Mouse (Mus musculus) liver, embryonic 12.5 days (tissue): ENCODE results near the gene Appbp2. TPM values are rescaled to one million over a fixed set of nuclear protein-coding genes. Genes with fewer than 3 reads are reported as not detected.

Source experiments
- ATAC-seq: fragments of 200-750 bp; cut with Nextera tagmentation; 2 replicates; pipeline ENCODE4 v1.8.0; 2017; ENCODE audit warnings: moderate number of reproducible peaks, mild to moderate bottlenecking, moderate library complexity
- H3K27ac ChIP-seq: fragments of 300-500 bp; sonication (generic); 2 replicates; pipeline ENCODE4 v1.5.1; 2016; ENCODE audit warnings: mild to moderate bottlenecking
- H3K27me3 ChIP-seq: fragments of 300-500 bp; sonication (generic); replicated peaks from 2 replicates; pipeline ENCODE4 v1.6.1; 2016; ENCODE audit warnings: mild to moderate bottlenecking, moderate library complexity
- H3K36me3 ChIP-seq: fragments of 300-500 bp; sonication (generic); 2 replicates; pipeline ENCODE4 v1.6.1; 2016; ENCODE audit warnings: mild to moderate bottlenecking, moderate library complexity
- H3K4me1 ChIP-seq: fragments of 300-500 bp; sonication (generic); 2 replicates; pipeline ENCODE4 v1.6.1; 2016
- H3K4me2 ChIP-seq: fragments of 300-500 bp; sonication (generic); 2 replicates; pipeline ENCODE4 v1.6.1; 2016; ENCODE audit warnings: mild to moderate bottlenecking, moderate library complexity
- H3K4me3 ChIP-seq: fragments of 300-500 bp; sonication (generic); 2 replicates; pipeline ENCODE4 v1.5.1; 2016; ENCODE audit warnings: mild to moderate bottlenecking, moderate library complexity
- H3K9ac ChIP-seq: fragments of 300-500 bp; sonication (generic); 2 replicates; pipeline ENCODE4 v1.6.1; 2016; ENCODE audit warnings: mild to moderate bottlenecking, moderate library complexity
- H3K9me3 ChIP-seq: fragments of 300-500 bp; sonication (generic); replicated peaks from 2 replicates; pipeline ENCODE4 v1.6.1; 2016; ENCODE audit warnings: mild to moderate bottlenecking, moderate library complexity
- WGBS: fragments of 180-500 bp; shearing (Covaris S2); methylation state at CpG from one replicate; pipeline ENCODE4 v1.1.7; 2016; ENCODE audit not compliant: insufficient replicate concordance; 5-methylcytosine and 5-hydroxymethylcytosine counted together
- polyA plus RNA-seq: library from polyadenylated mRNA; unstranded; fragments of >200 nt; fragmentation: Nextera tagmentation; extraction: Ambion mirVana; gene quantifications from 2 replicates; pipeline ENCODE4 v1.2.1, GENCODE M21; 2016

Gene Appbp2
- 22.9 and 23.8 TPM in 2 replicates for polyA plus RNA-seq

GRCm38 (mm10) chr11:85234990-85235841 is at the start of gene Appbp2:
Appbp2 (minus strand) TSS chr11:85235130.
- peaks cover 30% of the 10 kb centered on the region for H3K36me3 ChIP-seq
- H3K4me3 ChIP-seq, result peak within 1 kb of the TSS; percentile 95
- H3K27ac ChIP-seq, result peak within 1 kb of the TSS; percentile 98
- peak within 1 kb of the TSS; percentile 92 for H3K9ac ChIP-seq
- H3K9me3 ChIP-seq, result no peaks in the 10 kb centered on the region
- H3K4me2 ChIP-seq, result peak within 1 kb of the TSS; percentile 90
- WGBS, result 3% methylated on average over 48 of the region's 48 CpGs
- H3K4me1 ChIP-seq, result peaks cover 23% of the 10 kb centered on the region
- ATAC-seq, result peak; percentile 90
- no peaks in the 10 kb centered on the region for H3K27me3 ChIP-seq

- Histone ChIP-seq H3K9ac (no peak overlapping the region), H3K4me2 (no peak overlapping the region), H3K4me1 (no peaks in the 10 kb centered on the region), H3K27me3 (peaks cover 35% of the 10 kb centered on the region; the same call in 1 of the 2 replicates), H3K36me3 (no peaks in the 10 kb centered on the region), H3K9me3 (no peaks in the 10 kb centered on the region), H3K4me3 (no peak overlapping the region), H3K27ac (no peak overlapping the region)
- WGBS, result 71% methylated on average over 15 of the region's 15 CpGs
- ATAC-seq, result no peak
These were observed 46.4 kb upstream of the Appbp2 start for GRCm38 (mm10) chr11:85281219-85281878.

GRCm38 (mm10) chr11:85278175-85278574 is 43.2 kb upstream of the Appbp2 start:
- Histone ChIP-seq H3K27ac (no peak overlapping the region), H3K9ac (no peak overlapping the region), H3K9me3 (0 out of 2 replicates have a peak, but pooled peaks cover 6% of the 10 kb centered on the region), H3K27me3 (peaks cover 34% of the 10 kb centered on the region; the same call in 1 of the 2 replicates), H3K4me3 (no peak overlapping the region), H3K4me1 (no peaks in the 10 kb centered on the region), H3K36me3 (no peaks in the 10 kb centered on the region), H3K4me2 (no peak overlapping the region)
- WGBS, result 66% methylated on average over 1 of the region's 1 CpGs
- ATAC-seq, result no peak

- peaks cover 34% of the 10 kb centered on the region; the same call in 1 of the 2 replicates for H3K27me3 ChIP-seq
- no peaks in the 10 kb centered on the region for H3K4me1 ChIP-seq
- no peak overlapping the region for H3K27ac ChIP-seq
- WGBS, result 42% methylated on average over 5 of the region's 5 CpGs
- H3K4me3 ChIP-seq, result no peak overlapping the region
- ATAC-seq, result no peak
- 0 out of 2 replicates have a peak, but pooled peaks cover 6% of the 10 kb centered on the region for H3K9me3 ChIP-seq
- H3K9ac ChIP-seq, result no peak overlapping the region
- H3K36me3 ChIP-seq, result no peaks in the 10 kb centered on the region
- H3K4me2 ChIP-seq, result no peak overlapping the region
These were observed 42.7 kb upstream of the Appbp2 start for GRCm38 (mm10) chr11:85277609-85278008.

- H3K9me3 ChIP-seq, result 0 out of 2 replicates have a peak, but pooled peaks cover 6% of the 10 kb centered on the region
- H3K36me3 ChIP-seq, result no peaks in the 10 kb centered on the region
- peaks cover 19% of the 10 kb centered on the region; the same call in 1 of the 2 replicates for H3K27me3 ChIP-seq
- H3K4me1 ChIP-seq, result no peaks in the 10 kb centered on the region
- no peak for ATAC-seq
- H3K4me2 ChIP-seq, result no peak overlapping the region
- no peak overlapping the region for H3K4me3 ChIP-seq
- WGBS, result 65% methylated on average over 5 of the region's 5 CpGs
- no peak overlapping the region for H3K27ac ChIP-seq
- no peak overlapping the region for H3K9ac ChIP-seq
These were observed 40.2 kb upstream of the Appbp2 start for GRCm38 (mm10) chr11:85275151-85275550.

GRCm38 (mm10) chr11:85273299-85273698 is 38.4 kb upstream of the Appbp2 start:
- H3K27ac ChIP-seq, result no peak overlapping the region
- H3K4me2 ChIP-seq, result no peak overlapping the region
- no peak for ATAC-seq
- H3K4me1 ChIP-seq, result no peaks in the 10 kb centered on the region
- 0 out of 2 replicates have a peak, but pooled peaks cover 6% of the 10 kb centered on the region for H3K9me3 ChIP-seq
- H3K9ac ChIP-seq, result no peak overlapping the region
- H3K27me3 ChIP-seq, result peaks cover 9% of the 10 kb centered on the region; the same call in 1 of the 2 replicates
- WGBS, result 51% methylated on average over 6 of the region's 6 CpGs
- no peaks in the 10 kb centered on the region for H3K36me3 ChIP-seq
- no peak overlapping the region for H3K4me3 ChIP-seq

GRCm38 (mm10) chr11:85270631-85271030 is 35.7 kb upstream of the Appbp2 start:
- Histone ChIP-seq H3K4me1 (no peaks in the 10 kb centered on the region), H3K36me3 (no peaks in the 10 kb centered on the region), H3K27me3 (0 out of 2 replicates have a peak, but pooled peaks cover 4% of the 10 kb centered on the region), H3K27ac (no peak overlapping the region), H3K4me3 (no peak overlapping the region), H3K9me3 (0 out of 2 replicates have a peak, but pooled peaks cover 6% of the 10 kb centered on the region), H3K4me2 (no peak overlapping the region), H3K9ac (no peak overlapping the region)
- ATAC-seq, result no peak
- WGBS, result 36% methylated on average over 3 of the region's 3 CpGs

GRCm38 (mm10) chr11:85267393-85267792 is 32.5 kb upstream of the Appbp2 start:
- Histone ChIP-seq H3K9ac (no peak overlapping the region), H3K4me1 (0 out of 2 replicates have a peak, but pooled peaks cover 4% of the 10 kb centered on the region), H3K9me3 (no peaks in the 10 kb centered on the region), H3K27ac (no peak overlapping the region), H3K27me3 (no peaks in the 10 kb centered on the region), H3K4me2 (no peak overlapping the region), H3K4me3 (no peak overlapping the region), H3K36me3 (no peaks in the 10 kb centered on the region)
- 84% methylated on average over 1 of the region's 1 CpGs for WGBS
- ATAC-seq, result no peak

GRCm38 (mm10) chr11:85264635-85265034 is 29.7 kb upstream of the Appbp2 start:
- no peak overlapping the region for H3K4me3 ChIP-seq
- no peaks in the 10 kb centered on the region for H3K27me3 ChIP-seq
- H3K9me3 ChIP-seq, result no peaks in the 10 kb centered on the region
- H3K36me3 ChIP-seq, result no peaks in the 10 kb centered on the region
- H3K27ac ChIP-seq, result no peak overlapping the region
- WGBS, result 41% methylated on average over 5 of the region's 5 CpGs
- H3K9ac ChIP-seq, result no peak overlapping the region
- no peak for ATAC-seq
- no peak overlapping the region for H3K4me2 ChIP-seq
- 0 out of 2 replicates have a peak, but pooled peaks cover 4% of the 10 kb centered on the region for H3K4me1 ChIP-seq

GRCm38 (mm10) chr11:85261192-85261591 is 26.3 kb upstream of the Appbp2 start:
- no peak overlapping the region for H3K27ac ChIP-seq
- no peak overlapping the region for H3K9ac ChIP-seq
- peaks cover 7% of the 10 kb centered on the region for H3K4me1 ChIP-seq
- no peaks in the 10 kb centered on the region for H3K36me3 ChIP-seq
- H3K4me2 ChIP-seq, result no peak overlapping the region
- whole genome bisulfite sequencing, result 21% methylated on average over 7 of the region's 7 CpGs
- H3K4me3 ChIP-seq, result no peak overlapping the region
- no peaks in the 10 kb centered on the region for H3K27me3 ChIP-seq
- ATAC-seq, result no peak
- H3K9me3 ChIP-seq, result no peaks in the 10 kb centered on the region

GRCm38 (mm10) chr11:85258966-85259365 is 24.0 kb upstream of the Appbp2 start:
- no peak for ATAC-seq
- H3K27me3 ChIP-seq, result no peaks in the 10 kb centered on the region
- H3K4me2 ChIP-seq, result no peak overlapping the region
- no peaks in the 10 kb centered on the region for H3K9me3 ChIP-seq
- 82% methylated on average over 11 of the region's 11 CpGs for WGBS
- H3K4me3 ChIP-seq, result no peak overlapping the region
- H3K4me1 ChIP-seq, result peaks cover 16% of the 10 kb centered on the region
- no peaks in the 10 kb centered on the region for H3K36me3 ChIP-seq
- no peak overlapping the region for H3K9ac ChIP-seq
- no peak overlapping the region for H3K27ac ChIP-seq
